Mouse (Mus musculus): ENCODE results near the gene C1qtnf6. TPM values are rescaled to one million over a fixed set of nuclear protein-coding genes. Genes with fewer than 3 reads are reported as not detected.

The C1qtnf6 gene
- total RNA-seq (2014; rRNA removed) (3.1 and 6.1 TPM in 2 replicates), polyA plus RNA-seq (2015; fragmentation: Nextera tagmentation; extraction: Ambion mirVana) (10.0 and 10.2 TPM in 2 replicates)

DNA sequence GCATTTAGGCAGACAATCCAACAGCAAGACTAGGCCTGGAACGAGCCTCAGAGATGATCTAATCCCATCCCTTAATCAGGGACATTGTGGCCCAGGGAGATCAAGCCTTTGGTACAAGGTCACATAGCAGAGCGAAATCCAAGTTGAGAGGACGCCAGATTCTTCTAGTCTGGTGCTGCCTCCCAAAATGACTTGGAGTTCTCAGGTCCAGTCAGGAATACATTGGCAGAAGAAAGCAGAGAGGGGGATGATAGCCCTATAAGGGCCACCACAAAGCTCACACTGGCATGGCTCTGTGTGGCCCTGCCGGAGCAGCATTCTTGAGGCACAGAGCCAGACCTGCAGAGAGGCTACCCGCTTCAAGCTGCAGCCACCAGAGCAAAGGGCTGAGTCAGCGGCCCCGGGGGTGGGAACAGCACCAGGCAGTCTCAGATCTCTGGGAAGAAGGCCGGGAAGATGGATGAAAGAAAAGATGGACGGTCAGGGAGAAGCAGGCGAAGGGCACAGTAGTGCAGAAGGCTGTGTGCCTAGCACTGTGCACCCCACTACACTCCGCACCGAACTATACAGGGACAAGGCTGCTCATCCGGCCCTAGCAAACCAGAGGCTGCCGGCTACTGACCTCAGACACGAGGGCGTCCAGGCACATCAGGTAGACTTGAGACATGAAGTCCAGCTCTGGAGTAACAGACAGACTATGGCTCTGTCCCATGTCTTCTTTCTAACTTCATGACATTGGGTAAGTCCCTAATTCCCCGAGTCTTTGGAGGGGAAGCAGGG, at the start of gene C1qtnf6:
Gene C1qtnf6 (minus strand): TSS at position 746 of the 780 bp plus-strand sequence.
- H3K4me2 ChIP-seq (ENCODE audit: low read depth, low read length), result peak within 1 kb of the TSS; percentile 54
- H3K27me3 ChIP-seq (ENCODE audit: insufficient read depth, low read length), result no peaks in the 10 kb centered on the region
- DNase-seq (ENCODE audit: low spot score), result peak; percentile 21
- H3K27ac ChIP-seq, result peak within 1 kb of the TSS; percentile 72
- H3K4me3 ChIP-seq (ENCODE audit: low read length), result peak within 1 kb of the TSS; percentile 18
- H3K4me1 ChIP-seq (ENCODE audit: insufficient read depth, low read length), result peaks cover 20% of the 10 kb centered on the region
- peak within 1 kb of the TSS; percentile 28; the same call in 1 of the 2 replicates for H3K9ac ChIP-seq (replicated peaks; ENCODE audit: low read length)
- no peaks in the 10 kb centered on the region for H3K36me3 ChIP-seq (ENCODE audit: insufficient read depth, low read length)
- 62% methylated on average over 17 of the region's 17 CpGs for WGBS
- TF ChIP-seq CTCF (IDR thresholded peaks at IDR 0.05; ENCODE audit: low read depth), result no peak
- H3K9me3 ChIP-seq (ENCODE audit: low read length), result no peaks in the 10 kb centered on the region
- no peak for ATAC-seq

DNA sequence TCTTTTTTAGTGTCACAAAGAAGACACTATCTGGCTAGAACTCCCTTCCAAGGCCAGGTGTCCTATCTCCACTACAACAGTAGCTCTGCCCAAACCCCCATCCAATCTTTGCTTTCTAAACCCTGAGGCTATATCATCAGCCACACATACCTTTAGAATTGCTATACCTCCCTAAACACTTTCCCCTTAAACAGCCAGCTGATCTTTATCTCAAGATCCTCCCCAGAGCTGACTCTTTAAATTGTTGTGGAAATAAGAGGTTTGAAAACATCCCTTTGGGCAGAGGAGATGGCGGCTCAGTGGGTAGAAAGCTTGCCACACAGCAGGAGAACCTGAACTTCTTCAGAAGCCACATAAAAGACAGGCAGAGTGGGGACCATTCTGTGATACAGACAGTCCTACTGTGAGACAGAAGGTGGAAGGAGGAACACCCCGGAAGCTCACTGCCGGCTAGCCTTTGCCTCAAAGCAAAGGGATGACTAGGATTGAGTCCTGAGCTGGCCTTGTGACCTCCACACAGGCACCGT, 45.1 kb upstream of the C1qtnf6 start:
- Histone ChIP-seq H3K4me2 (ENCODE audit: low read depth, low read length) (no peak overlapping the region), H3K36me3 (ENCODE audit: insufficient read depth, low read length) (no peaks in the 10 kb centered on the region), H3K9me3 (ENCODE audit: low read length) (no peaks in the 10 kb centered on the region), H3K27me3 (ENCODE audit: insufficient read depth, low read length) (no peaks in the 10 kb centered on the region), H3K27ac (no peak overlapping the region), H3K4me3 (ENCODE audit: low read length) (no peak overlapping the region), H3K4me1 (ENCODE audit: insufficient read depth, low read length) (peaks cover 11% of the 10 kb centered on the region; the same call in 1 of the 2 replicates), H3K9ac (replicated peaks; ENCODE audit: low read length) (no peak overlapping the region)
- no peak for ATAC-seq
- DNase-seq (ENCODE audit: low spot score), result no peak
- 42% methylated on average over 4 of the region's 4 CpGs for WGBS
- no peak for TF ChIP-seq CTCF (IDR thresholded peaks at IDR 0.05; ENCODE audit: low read depth)

GRCm38 (mm10) chr15:78572658-78573397, 41.6 kb upstream of the C1qtnf6 start, which contains the start of gene Rac2:
TSS of gene Rac2 (minus strand) at chr15:78572783.
- ATAC-seq (no peak), DNase-seq (ENCODE audit: low spot score) (no peak)
- H3K4me3 ChIP-seq (ENCODE audit: low read length), result no peak within 1 kb of the TSS
- H3K27ac ChIP-seq, result no peak within 1 kb of the TSS
- H3K36me3 ChIP-seq (ENCODE audit: insufficient read depth, low read length), result no peaks in the 10 kb centered on the region
- no peak for TF ChIP-seq CTCF (IDR thresholded peaks at IDR 0.05; ENCODE audit: low read depth)
- H3K9ac ChIP-seq (replicated peaks; ENCODE audit: low read length), result no peak within 1 kb of the TSS
- H3K4me1 ChIP-seq (ENCODE audit: insufficient read depth, low read length), result no peaks in the 10 kb centered on the region
- WGBS, result 79% methylated on average over 8 of the region's 8 CpGs
- no peak within 1 kb of the TSS for H3K4me2 ChIP-seq (ENCODE audit: low read depth, low read length)
- H3K9me3 ChIP-seq (ENCODE audit: low read length), result no peaks in the 10 kb centered on the region
- H3K27me3 ChIP-seq (ENCODE audit: insufficient read depth, low read length), result no peaks in the 10 kb centered on the region

DNA sequence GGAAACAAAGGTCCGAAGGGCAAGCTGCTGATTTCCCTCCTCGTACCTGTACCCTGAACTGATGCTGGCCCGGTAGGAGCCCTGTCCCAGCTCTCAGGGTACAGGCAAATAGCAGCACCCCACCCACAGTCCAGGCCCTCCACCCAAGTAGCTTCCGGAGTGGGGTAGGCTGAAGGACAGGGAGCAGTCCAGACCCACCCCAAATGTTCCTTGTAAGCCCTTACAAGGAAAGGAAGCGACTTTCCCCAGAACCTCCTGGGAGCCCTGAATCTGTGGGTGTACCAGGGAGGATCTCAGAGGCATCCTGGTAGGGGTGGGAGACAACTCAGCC, 41.0 kb upstream of the C1qtnf6 start:
- Histone ChIP-seq H3K9ac (replicated peaks; ENCODE audit: low read length) (no peak overlapping the region), H3K4me1 (ENCODE audit: insufficient read depth, low read length) (no peaks in the 10 kb centered on the region), H3K4me2 (ENCODE audit: low read depth, low read length) (no peak overlapping the region), H3K27ac (no peak overlapping the region), H3K36me3 (ENCODE audit: insufficient read depth, low read length) (no peaks in the 10 kb centered on the region), H3K27me3 (ENCODE audit: insufficient read depth, low read length) (no peaks in the 10 kb centered on the region), H3K4me3 (ENCODE audit: low read length) (no peak overlapping the region), H3K9me3 (ENCODE audit: low read length) (no peaks in the 10 kb centered on the region)
- DNase-seq (ENCODE audit: low spot score) (no peak), ATAC-seq (no peak)
- WGBS, result 91% methylated on average over 5 of the region's 5 CpGs
- TF ChIP-seq CTCF (IDR thresholded peaks at IDR 0.05; ENCODE audit: low read depth), result no peak

DNA sequence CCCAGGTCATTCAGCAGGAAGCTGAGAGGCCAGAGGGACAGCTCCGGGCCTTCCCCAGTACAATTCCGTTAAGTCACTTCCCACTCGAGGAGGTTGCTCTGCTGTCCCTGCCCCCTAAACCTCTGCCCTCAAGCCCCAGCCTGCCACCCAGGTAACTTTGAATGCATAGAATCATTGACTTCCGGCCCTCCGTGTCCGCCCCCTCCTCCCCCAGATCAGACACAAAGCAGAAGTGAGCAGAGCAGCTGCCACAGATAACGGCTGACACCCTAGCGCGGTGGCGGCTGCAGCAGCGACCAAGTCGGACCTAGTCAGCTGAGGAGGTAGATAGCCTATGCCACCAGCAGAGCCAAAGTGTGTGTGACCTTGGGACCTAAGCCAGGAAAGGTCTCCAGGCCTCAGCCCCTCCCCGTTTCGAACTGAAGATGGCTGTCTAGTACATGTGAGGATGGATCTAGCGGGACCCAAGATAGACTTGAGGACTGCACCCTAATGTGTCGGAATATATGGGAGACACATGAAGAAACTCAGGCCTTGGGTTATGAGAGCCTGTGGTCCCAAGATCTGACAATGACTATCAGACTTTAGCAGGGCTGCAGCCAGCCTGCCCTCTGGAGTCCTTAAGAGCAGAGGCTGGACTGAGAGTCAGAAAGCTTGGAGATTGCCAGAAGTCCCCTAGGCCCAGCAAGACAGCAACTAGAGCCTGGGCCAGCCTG, 40.5 kb upstream of the C1qtnf6 start:
- Histone ChIP-seq H3K9ac (replicated peaks; ENCODE audit: low read length) (no peak overlapping the region), H3K27ac (no peak overlapping the region), H3K4me2 (ENCODE audit: low read depth, low read length) (no peak overlapping the region), H3K27me3 (ENCODE audit: insufficient read depth, low read length) (no peaks in the 10 kb centered on the region), H3K4me1 (ENCODE audit: insufficient read depth, low read length) (no peaks in the 10 kb centered on the region), H3K36me3 (ENCODE audit: insufficient read depth, low read length) (no peaks in the 10 kb centered on the region), H3K9me3 (ENCODE audit: low read length) (no peaks in the 10 kb centered on the region), H3K4me3 (ENCODE audit: low read length) (no peak overlapping the region)
- no peak for DNase-seq (ENCODE audit: low spot score)
- ATAC-seq, result no peak
- 68% methylated on average over 16 of the region's 16 CpGs for WGBS
- no peak for TF ChIP-seq CTCF (IDR thresholded peaks at IDR 0.05; ENCODE audit: low read depth)

- Histone ChIP-seq H3K36me3 (ENCODE audit: insufficient read depth, low read length) (no peaks in the 10 kb centered on the region), H3K4me1 (ENCODE audit: insufficient read depth, low read length) (no peaks in the 10 kb centered on the region), H3K27me3 (ENCODE audit: insufficient read depth, low read length) (no peaks in the 10 kb centered on the region), H3K9ac (replicated peaks; ENCODE audit: low read length) (no peak overlapping the region), H3K4me2 (ENCODE audit: low read depth, low read length) (no peak overlapping the region), H3K9me3 (ENCODE audit: low read length) (no peaks in the 10 kb centered on the region), H3K4me3 (ENCODE audit: low read length) (no peak overlapping the region), H3K27ac (no peak overlapping the region)
- WGBS, result 95% methylated on average over 5 of the region's 5 CpGs
- no peak for TF ChIP-seq CTCF (IDR thresholded peaks at IDR 0.05; ENCODE audit: low read depth)
- ATAC-seq (no peak), DNase-seq (ENCODE audit: low spot score) (no peak)
Observed at GRCm38 (mm10) chr15:78570170-78570569, 39.0 kb upstream of the C1qtnf6 start.
